Mouse (Mus musculus): ENCODE data around the gene Hist1h4h.
"Not testable (repeated sequence)": the region's sequence is repeated elsewhere in the genome, so short reads cannot be mapped to it uniquely, and the experiment has no call there.

Gene Hist1h4h

GRCm38 (mm10) chr13:23554925-23555838, 24.3 kb downstream of the Hist1h4h start:
- DNase-seq (ENCODE audit: low spot score) = peak; percentile 80

GRCm38 (mm10) chr13:23555839-23556416, 25.1 kb downstream of the Hist1h4h start:
- peak; percentile 47 for DNase-seq (ENCODE audit: low spot score)

- no peak for DNase-seq (ENCODE audit: low spot score)
Observed at GRCm38 (mm10) chr13:23556906-23557305, 26.1 kb downstream of the Hist1h4h start.

GRCm38 (mm10) chr13:23560699-23561098, 29.8 kb downstream of the Hist1h4h start:
- DNase-seq (ENCODE audit: low spot score) = not testable (repeated sequence)

GRCm38 (mm10) chr13:23561531-23561882, 30.7 kb downstream of the Hist1h4h start:
- not testable (repeated sequence) for DNase-seq (ENCODE audit: low spot score)

- peak; percentile 91 for DNase-seq (ENCODE audit: low spot score)
Observed at GRCm38 (mm10) chr13:23561883-23562659, 31.2 kb downstream of the Hist1h4h start, which contains the start of gene Hist1h3e. TSS of gene Hist1h3e (minus strand) at chr13:23562369.

- no peak for DNase-seq (ENCODE audit: low spot score)
Observed at GRCm38 (mm10) chr13:23562699-23563462, 32.0 kb downstream of the Hist1h4h start.

- DNase-seq (ENCODE audit: low spot score) = no peak
Observed at GRCm38 (mm10) chr13:23564482-23564881, 33.6 kb downstream of the Hist1h4h start.

GRCm38 (mm10) chr13:23570261-23571021, 39.6 kb downstream of the Hist1h4h start:
- DNase-seq (ENCODE audit: low spot score) = not testable (repeated sequence)

GRCm38 (mm10) chr13:23571022-23571503, 40.2 kb downstream of the Hist1h4h start, which contains the start of the genes Hist1h2ae and Hist1h2bg:
TSS of gene Hist1h2ae (minus strand) at chr13:23571220.
TSS of gene Hist1h2bg (plus strand) at chr13:23571396.
- peak; percentile 69 for DNase-seq (ENCODE audit: low spot score)

- DNase-seq (ENCODE audit: low spot score) = not testable (repeated sequence)
Observed at GRCm38 (mm10) chr13:23571504-23572217, 40.8 kb downstream of the Hist1h4h start.

- no peak for DNase-seq (ENCODE audit: low spot score)
Observed at GRCm38 (mm10) chr13:23572218-23573033, 41.6 kb downstream of the Hist1h4h start.

GRCm38 (mm10) chr13:23573034-23573897, 42.4 kb downstream of the Hist1h4h start:
- DNase-seq (ENCODE audit: low spot score) = not testable (repeated sequence)

- peak; percentile 75 for DNase-seq (ENCODE audit: low spot score)
Observed at GRCm38 (mm10) chr13:23573898-23574524, 43.2 kb downstream of the Hist1h4h start, which contains the start of the genes Hist1h2bf and Hist1h2ad. TSS of gene Hist1h2bf (minus strand) at chr13:23574196. TSS of gene Hist1h2ad (plus strand) at chr13:23574381.

- DNase-seq (ENCODE audit: low spot score) = not testable (repeated sequence)
Observed at GRCm38 (mm10) chr13:23574546-23575170, 43.8 kb downstream of the Hist1h4h start.

- DNase-seq (ENCODE audit: low spot score) = no peak
Observed at GRCm38 (mm10) chr13:23575271-23575851, 44.5 kb downstream of the Hist1h4h start, which contains the start of gene Hist1h3d. TSS of gene Hist1h3d (plus strand) at chr13:23575763.

All from ovary, postnatal 36 days (tissue).